29 mouse cellular contexts compared by ENCODE assay signal in genomic region chr3:115666547-115666946, GRCm38 (mm10). TPM values are rescaled to one million over a fixed set of nuclear protein-coding genes. Genes with fewer than 3 reads are reported as not detected.
DNase-seq lines count a peak whose midpoint lies in the region; ATAC-seq lines count a peak whose summit lies in the region.
"Had no signal": no experiment of that assay in that cellular context is flagged by ENCODE, and none has a peak within 500 bp of the region (broad histone marks: within the 10 kb centered on the region; RNA-seq: fewer than 3 reads in every experiment).

No protein-coding gene starts in this region.

- no peak overlapping the region for H3K9ac ChIP-seq in neural tube, embryonic 14.5 days (replicated peaks; ENCODE audit: low read depth, low read length)
- no peak overlapping the region for H3K9ac ChIP-seq in neural tube, embryonic 15.5 days (replicated peaks)
- H3K9ac ChIP-seq: embryonic facial prominence, embryonic 12.5 days; embryonic facial prominence, embryonic 15.5 days; forebrain, embryonic 12.5 days; forebrain, embryonic 15.5 days; heart, embryonic 15.5 days; hindbrain, embryonic 13.5 days; intestine, embryonic 15.5 days had no signal

- 0 out of 2 replicates have a peak, but pooled peaks have one; percentile 6 for ATAC-seq in neural tube, embryonic 14.5 days (ENCODE audit: low read depth)
- ATAC-seq in neural tube, embryonic 15.5 days (ENCODE audit: low FRiP score) = no peak
- ATAC-seq: forebrain, embryonic 15.5 days; hindbrain, embryonic 16.5 days; intestine, embryonic 15.5 days; Patski had no signal

- H3K36me3 ChIP-seq in neural tube, embryonic 14.5 days (ENCODE audit: control insufficient read depth, insufficient read depth, low read length) = no peaks in the 10 kb centered on the region
- H3K36me3 ChIP-seq in neural tube, embryonic 15.5 days = no peaks in the 10 kb centered on the region
- H3K36me3 ChIP-seq: embryonic facial prominence, embryonic 12.5 days; embryonic facial prominence, embryonic 15.5 days; forebrain, embryonic 12.5 days; forebrain, embryonic 15.5 days; G1E; heart, embryonic 15.5 days; hindbrain, embryonic 10.5 days; hindbrain, embryonic 13.5 days; intestine, embryonic 15.5 days had no signal

- H3K27me3 ChIP-seq in neural tube, embryonic 14.5 days (ENCODE audit: control insufficient read depth, insufficient read depth, low read length) = no peaks in the 10 kb centered on the region
- no peaks in the 10 kb centered on the region for H3K27me3 ChIP-seq in neural tube, embryonic 15.5 days (replicated peaks)
- H3K27me3 ChIP-seq: CH12.LX; embryonic facial prominence, embryonic 12.5 days; embryonic facial prominence, embryonic 15.5 days; forebrain, embryonic 12.5 days; forebrain, embryonic 15.5 days; heart, embryonic 15.5 days; hindbrain, embryonic 13.5 days; intestine, embryonic 15.5 days; Patski had no signal

- H3K27ac ChIP-seq in neural tube, embryonic 14.5 days (ENCODE audit: low read depth, low read length) = no peak overlapping the region
- no peak overlapping the region for H3K27ac ChIP-seq in neural tube, embryonic 15.5 days (replicated peaks)
- H3K27ac ChIP-seq: embryonic facial prominence, embryonic 12.5 days; embryonic facial prominence, embryonic 15.5 days; forebrain, embryonic 12.5 days; forebrain, embryonic 15.5 days; heart, embryonic 15.5 days; hindbrain, embryonic 10.5 days; hindbrain, embryonic 13.5 days; intestine, embryonic 15.5 days had no signal

- 23% methylated on average over 8 of the region's 8 CpGs for WGBS in neural tube, embryonic 14.5 days
- WGBS in neural tube, embryonic 15.5 days = 32% methylated on average over 8 of the region's 8 CpGs

- no peak overlapping the region for H3K4me2 ChIP-seq in neural tube, embryonic 14.5 days (ENCODE audit: low read depth, low read length)
- H3K4me2 ChIP-seq in neural tube, embryonic 15.5 days = no peak overlapping the region
- H3K4me2 ChIP-seq: embryonic facial prominence, embryonic 12.5 days; embryonic facial prominence, embryonic 15.5 days; forebrain, embryonic 12.5 days; forebrain, embryonic 15.5 days; heart, embryonic 11.5 days; heart, embryonic 15.5 days; hindbrain, embryonic 13.5 days; intestine, embryonic 15.5 days had no signal

- no peak overlapping the region for H3K4me3 ChIP-seq in neural tube, embryonic 14.5 days (ENCODE audit: low read depth, low read length)
- H3K4me3 ChIP-seq in neural tube, embryonic 15.5 days (replicated peaks) = no peak overlapping the region
- H3K4me3 ChIP-seq: embryonic facial prominence, embryonic 12.5 days; embryonic facial prominence, embryonic 15.5 days; forebrain, embryonic 12.5 days; forebrain, embryonic 15.5 days; heart, embryonic 15.5 days; hindbrain, embryonic 10.5 days; hindbrain, embryonic 13.5 days; intestine, embryonic 15.5 days had no signal

- no peaks in the 10 kb centered on the region for H3K4me1 ChIP-seq in neural tube, embryonic 14.5 days (ENCODE audit: control insufficient read depth, insufficient read depth, low read length)
- peaks cover 3% of the 10 kb centered on the region; the same call in 1 of the 2 replicates for H3K4me1 ChIP-seq in neural tube, embryonic 15.5 days
- H3K4me1 ChIP-seq: embryonic facial prominence, embryonic 12.5 days; embryonic facial prominence, embryonic 15.5 days; forebrain, embryonic 12.5 days; heart, embryonic 15.5 days; hindbrain, embryonic 10.5 days; intestine, embryonic 15.5 days had no signal

- no peaks in the 10 kb centered on the region for H3K9me3 ChIP-seq in neural tube, embryonic 14.5 days (ENCODE audit: control insufficient read depth, low read length)
- H3K9me3 ChIP-seq in neural tube, embryonic 15.5 days (replicated peaks) = no peaks in the 10 kb centered on the region
- H3K9me3 ChIP-seq: embryonic facial prominence, embryonic 12.5 days; embryonic facial prominence, embryonic 15.5 days; forebrain, embryonic 12.5 days; forebrain, embryonic 15.5 days; G1E; heart, embryonic 15.5 days; hindbrain, embryonic 10.5 days; hindbrain, embryonic 13.5 days; intestine, embryonic 15.5 days had no signal

- peak; percentile 12 for DNase-seq in adrenal gland, adult 2 months
- no peak for DNase-seq in adrenal gland, postnatal 25 days
- DNase-seq in adrenal gland, postnatal 36 days = peak; percentile 13
- DNase-seq in adrenal gland, adult 8-10 months = no peak
- DNase-seq: cerebellum, adult 11-12 months; cerebellum, adult 8-10 months; cerebellum, postnatal 10 days; cerebellum, postnatal 36 days; gastrocnemius, postnatal 10 days; gastrocnemius, postnatal 36 days; heart, postnatal 10 days; heart, postnatal 36 days; kidney, adult 11 months; kidney, adult 8-10 months had no signal

RNA-seq across cellular contexts. Expression of gene S1pr1, which starts 48.3 kb away (rescaled TPM):
- total RNA-seq in adrenal gland, adult 2 months (2021) = 10 to 100 TPM; 18.9 to 21.8 TPM
- polyA plus RNA-seq in adrenal gland, adult 2 months (2012; rRNA removed) = 25.0 and 26.8 TPM in 2 replicates
- 15.0 and 16.0 TPM in 2 replicates for total RNA-seq in adrenal gland, postnatal 25 days (2021)
- total RNA-seq in adrenal gland, postnatal 36 days (2021) = 10 to 100 TPM; 17.1 to 31.2 TPM
- 10 to 100 TPM; 14.7 to 17.5 (median 15.3) TPM for total RNA-seq in adrenal gland, adult 8-10 months (2022)
- polyA plus RNA-seq in neural tube, embryonic 14.5 days (2014; fragmentation: Nextera tagmentation; extraction: Ambion mirVana) = 29.1 and 30.2 TPM in 2 replicates
- 30.5 TPM in 2 replicates for polyA plus RNA-seq in neural tube, embryonic 15.5 days (2015; fragmentation: Nextera tagmentation; extraction: Ambion mirVana)

Comparison
In these comparisons a context has a peak if more than half of its experiments do, and no peak if none do; other contexts are left out.
1. DNase-seq: peak in adrenal gland, adult 2 months (single experiment) and adrenal gland, postnatal 36 days (2 of 2); none in adrenal gland, postnatal 25 days (single experiment) and adrenal gland, adult 8-10 months (single experiment).